Mouse (Mus musculus) forebrain, embryonic 16.5 days (tissue): Measurements from ENCODE around the gene Cfap77. TPM values are rescaled to one million over a fixed set of nuclear protein-coding genes. Genes with fewer than 3 reads are reported as not detected.

Experiments used
- ATAC-seq: fragments of 200-750 bp; cut with Nextera tagmentation; 2 replicates; pipeline ENCODE4 v1.8.0; 2017; ENCODE audit warnings: mild to moderate bottlenecking, moderate library complexity
- H3K27ac ChIP-seq: fragments of 300-500 bp; sonication (generic); 2 replicates; pipeline ENCODE4 v1.5.1; 2014; ENCODE audit warnings: low read length, control low read depth
- H3K27me3 ChIP-seq: fragments of 300-500 bp; sonication (generic); replicated peaks from 2 replicates; pipeline ENCODE4 v1.6.1; 2014; ENCODE audit warnings: low read length; ENCODE audit not compliant: control insufficient read depth, insufficient read depth
- H3K36me3 ChIP-seq: fragments of 300-500 bp; sonication (generic); 2 replicates; pipeline ENCODE4 v1.6.1; 2014; ENCODE audit not compliant: control insufficient read depth, insufficient read depth
- H3K4me1 ChIP-seq: fragments of 300-500 bp; sonication (generic); replicated peaks from 2 replicates; pipeline ENCODE4 v1.6.1; 2014; ENCODE audit warnings: low read length; ENCODE audit not compliant: control insufficient read depth, insufficient read depth
- H3K4me2 ChIP-seq: fragments of 300-500 bp; sonication (generic); 2 replicates; pipeline ENCODE4 v1.6.1; 2014; ENCODE audit warnings: mild to moderate bottlenecking, low read length, control low read depth
- H3K4me3 ChIP-seq: fragments of 300-500 bp; sonication (generic); replicated peaks from 2 replicates; pipeline ENCODE4 v1.5.1; 2014; ENCODE audit warnings: mild to moderate bottlenecking, low read length, control low read depth
- H3K9ac ChIP-seq: fragments of 300-500 bp; sonication (generic); replicated peaks from 2 replicates; pipeline ENCODE4 v1.6.1; 2014; ENCODE audit warnings: low read depth, low read length, control low read depth
- H3K9me3 ChIP-seq: fragments of 300-500 bp; sonication (generic); 2 replicates; pipeline ENCODE4 v1.6.1; 2016; ENCODE audit warnings: low read length; ENCODE audit not compliant: control insufficient read depth
- WGBS: fragments of 180-500 bp; shearing (Covaris S2); extraction: QIAGEN DNeasy Blood & Tissue Kit; methylation state at CpG from one replicate; pipeline ENCODE4 v1.1.7; 2014; 5-methylcytosine and 5-hydroxymethylcytosine counted together
- polyA plus RNA-seq: library from polyadenylated mRNA; unstranded; fragments of >200 nt; fragmentation: Nextera tagmentation; extraction: Ambion mirVana; gene quantifications from 2 replicates; pipeline ENCODE4 v1.2.1, GENCODE M21; 2015

Cfap77 gene
- polyA plus RNA-seq, 1 experiment from 2014 or later, result 0.20 TPM

DNA sequence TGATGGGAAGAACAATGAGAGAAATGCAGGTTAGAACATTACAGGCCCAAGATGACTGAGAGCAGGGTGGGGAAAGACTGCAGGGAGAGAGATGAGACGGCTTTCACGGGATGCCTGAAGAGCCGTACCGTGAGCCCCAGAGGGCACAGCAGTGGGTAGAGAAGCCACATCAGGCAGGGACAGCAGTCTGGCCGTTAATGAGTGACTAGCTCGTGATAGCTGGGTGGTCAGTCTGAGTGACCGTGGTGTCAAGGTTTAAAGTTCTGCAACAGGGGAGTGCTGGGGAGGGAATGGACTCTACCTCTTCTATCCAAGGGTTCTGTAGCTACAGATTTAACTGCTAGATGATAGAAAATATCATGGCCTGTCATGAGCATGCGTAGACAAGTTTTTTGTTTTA, 19.2 kb downstream of the Cfap77 start:
- 47% methylated on average over 8 of the region's 8 CpGs for WGBS
- Histone ChIP-seq H3K27me3 (peaks cover 61% of the 10 kb centered on the region), H3K9ac (no peak overlapping the region), H3K27ac (no peak overlapping the region), H3K4me3 (no peak overlapping the region), H3K4me2 (no peak overlapping the region), H3K4me1 (no peaks in the 10 kb centered on the region; the same call in 1 of the 2 replicates), H3K9me3 (no peaks in the 10 kb centered on the region), H3K36me3 (no peaks in the 10 kb centered on the region)
- ATAC-seq, result no peak

DNA sequence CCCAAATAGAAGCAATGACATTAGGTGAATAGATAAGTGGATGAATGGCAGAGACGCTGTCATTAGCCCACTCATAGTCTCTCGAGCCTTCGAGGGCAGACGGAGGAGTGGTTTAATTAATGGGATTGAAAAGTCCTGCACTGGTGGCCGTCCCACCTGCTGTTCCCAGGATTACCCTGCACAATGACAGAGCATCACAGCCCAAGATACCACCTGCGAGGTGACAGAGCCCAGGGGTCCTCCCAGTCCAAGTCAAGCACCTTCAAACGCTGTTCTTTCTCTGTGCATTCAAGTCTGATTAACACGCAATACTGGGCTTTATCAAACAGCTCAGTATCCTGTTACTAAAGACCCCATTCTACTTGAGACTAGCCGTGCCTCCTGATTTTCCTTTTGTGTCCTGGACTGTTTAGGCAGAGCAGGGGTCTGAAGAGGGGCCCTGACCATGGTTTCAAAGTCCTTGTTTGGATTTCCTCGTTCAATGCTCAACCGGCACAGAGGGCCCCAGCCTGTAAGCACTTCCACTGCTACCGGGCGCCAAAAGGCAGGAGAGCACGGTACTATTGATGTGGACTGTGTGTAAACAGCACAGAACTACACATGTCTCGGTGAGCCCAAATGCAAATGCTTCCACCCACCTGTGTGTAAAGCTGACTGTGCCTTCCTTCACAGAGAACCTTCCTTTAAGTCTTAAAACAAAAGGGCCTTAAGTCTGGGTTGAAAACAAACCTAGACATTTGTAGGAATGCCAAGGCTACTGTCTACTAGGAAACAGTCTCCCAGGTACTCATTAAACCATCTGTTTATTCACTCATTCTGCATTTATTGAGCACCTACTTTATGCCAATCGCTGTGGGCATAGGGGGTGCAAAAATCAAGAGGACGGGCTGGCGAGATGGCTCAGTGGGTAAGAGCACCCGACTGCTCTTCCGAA, 20.1 kb downstream of the Cfap77 start:
- no peak overlapping the region for H3K4me2 ChIP-seq
- no peak overlapping the region for H3K4me3 ChIP-seq
- H3K36me3 ChIP-seq, result no peaks in the 10 kb centered on the region
- H3K9me3 ChIP-seq, result no peaks in the 10 kb centered on the region
- no peak overlapping the region for H3K9ac ChIP-seq
- H3K4me1 ChIP-seq, result peaks cover 5% of the 10 kb centered on the region; the same call in 1 of the 2 replicates
- H3K27ac ChIP-seq, result no peak overlapping the region
- 29% methylated on average over 20 of the region's 20 CpGs for WGBS
- ATAC-seq, result no peak
- peaks cover 55% of the 10 kb centered on the region for H3K27me3 ChIP-seq

DNA sequence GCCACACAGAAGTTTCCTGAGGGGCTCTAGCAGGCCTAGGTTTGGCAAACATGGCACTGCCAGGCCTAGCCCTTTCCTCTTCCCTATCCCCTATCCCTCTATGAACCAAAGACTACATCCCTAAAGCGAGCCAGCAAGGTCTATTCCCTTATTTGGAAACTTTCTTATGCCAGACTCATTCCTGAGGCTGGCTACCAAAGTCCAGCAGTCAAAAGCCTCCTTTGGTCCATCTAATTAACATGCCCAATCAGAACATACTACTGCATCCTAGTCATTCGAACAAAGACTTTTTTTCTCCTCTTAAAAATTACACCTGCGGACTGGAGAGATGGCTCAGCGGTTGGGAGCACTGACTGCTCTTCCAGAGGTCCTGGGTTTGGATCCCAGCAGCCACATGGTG, 22.9 kb downstream of the Cfap77 start:
- no peak for ATAC-seq
- peaks cover 40% of the 10 kb centered on the region for H3K27me3 ChIP-seq
- no peaks in the 10 kb centered on the region for H3K9me3 ChIP-seq
- H3K4me1 ChIP-seq, result peaks cover 6% of the 10 kb centered on the region; the same call in 1 of the 2 replicates
- no peak overlapping the region for H3K4me3 ChIP-seq
- no peaks in the 10 kb centered on the region for H3K36me3 ChIP-seq
- 81% methylated on average over 4 of the region's 4 CpGs for WGBS
- no peak overlapping the region for H3K9ac ChIP-seq
- no peak overlapping the region for H3K27ac ChIP-seq
- H3K4me2 ChIP-seq, result no peak overlapping the region

DNA sequence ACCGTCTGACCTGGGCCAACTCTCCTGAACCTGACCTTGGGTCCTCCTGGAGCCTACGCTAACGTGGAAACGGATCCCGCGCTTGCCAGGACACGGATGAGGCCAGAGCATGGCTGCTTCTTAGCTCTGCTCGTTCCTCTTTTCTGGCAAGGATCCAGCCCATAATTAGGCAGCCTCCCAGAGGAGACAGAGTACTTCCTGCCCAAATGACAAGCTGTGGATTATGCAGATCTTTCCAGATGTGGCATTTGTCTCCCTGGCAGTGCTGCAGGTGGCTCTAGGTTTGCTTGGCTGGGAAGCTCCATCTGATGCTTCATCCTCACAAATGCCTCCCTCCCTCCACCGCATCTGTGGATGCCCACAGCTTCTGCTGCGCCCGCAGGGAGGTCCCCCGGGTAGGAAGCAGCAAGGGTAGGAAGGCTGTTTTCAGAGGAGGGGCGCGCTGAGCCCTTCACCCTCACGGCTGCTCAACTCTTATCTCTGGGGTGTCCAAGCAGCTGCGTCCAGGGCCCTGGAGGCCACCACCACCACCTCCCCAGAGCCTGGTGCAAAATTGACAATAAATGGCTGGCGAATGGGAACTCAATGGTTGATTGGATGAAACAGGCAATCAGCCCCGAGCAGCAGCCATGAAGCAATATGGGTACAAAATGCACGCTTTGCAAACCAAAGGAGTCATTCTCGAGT, 24.7 kb downstream of the Cfap77 start:
- H3K36me3 ChIP-seq, result no peaks in the 10 kb centered on the region
- H3K4me2 ChIP-seq, result no peak overlapping the region
- peak; percentile 63 for ATAC-seq
- no peak overlapping the region for H3K27ac ChIP-seq
- WGBS, result 27% methylated on average over 20 of the region's 20 CpGs
- H3K27me3 ChIP-seq, result peaks cover 29% of the 10 kb centered on the region
- H3K4me3 ChIP-seq, result no peak overlapping the region
- H3K4me1 ChIP-seq, result peaks cover 6% of the 10 kb centered on the region; the same call in 1 of the 2 replicates
- no peaks in the 10 kb centered on the region for H3K9me3 ChIP-seq
- H3K9ac ChIP-seq, result no peak overlapping the region

DNA sequence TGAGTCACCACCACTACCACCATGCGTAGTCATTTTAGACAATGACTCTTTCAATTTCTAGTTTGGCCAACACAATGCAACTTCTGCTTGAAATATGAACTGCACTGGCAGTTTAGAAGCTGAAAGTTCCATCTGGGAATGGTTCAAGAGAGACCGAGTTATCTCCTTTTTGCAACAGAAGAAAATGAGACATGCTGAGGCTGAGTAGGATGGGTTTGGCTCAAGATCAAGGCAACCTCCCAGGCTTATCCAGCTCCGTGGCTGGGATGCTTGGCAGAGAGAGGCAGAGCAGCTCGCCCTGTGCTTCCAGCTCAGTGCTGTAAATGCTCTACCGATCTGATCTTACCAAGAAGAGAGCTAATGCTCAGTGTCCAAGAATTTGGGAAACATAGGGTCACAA, 29.6 kb downstream of the Cfap77 start:
- Histone ChIP-seq H3K4me1 (peaks cover 5% of the 10 kb centered on the region; the same call in 1 of the 2 replicates), H3K4me3 (no peak overlapping the region), H3K9me3 (no peaks in the 10 kb centered on the region), H3K27ac (no peak overlapping the region), H3K4me2 (no peak overlapping the region), H3K36me3 (no peaks in the 10 kb centered on the region), H3K27me3 (peaks cover 11% of the 10 kb centered on the region), H3K9ac (no peak overlapping the region)
- WGBS, result 62% methylated on average over 5 of the region's 5 CpGs
- no peak for ATAC-seq

DNA sequence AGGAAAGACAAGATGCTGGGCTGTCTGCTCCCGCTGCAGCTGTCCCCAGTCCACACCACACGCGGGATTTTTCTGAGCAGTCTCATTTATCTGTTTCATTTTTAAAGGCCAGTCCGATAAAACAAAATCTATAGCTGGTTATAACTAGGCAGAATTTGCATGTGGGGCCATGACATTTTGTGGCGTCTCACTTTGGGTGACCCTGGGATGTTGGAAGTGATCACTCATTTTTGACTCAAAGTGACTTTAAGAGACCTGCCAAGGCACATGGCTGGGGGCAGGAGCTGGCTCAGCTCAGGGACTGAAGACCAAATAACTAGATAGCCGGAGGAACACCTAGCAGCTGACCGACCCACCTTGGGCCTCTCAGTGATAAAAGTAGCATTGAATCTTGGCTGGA, 31.9 kb downstream of the Cfap77 start:
- H3K9me3 ChIP-seq, result no peaks in the 10 kb centered on the region
- no peaks in the 10 kb centered on the region for H3K36me3 ChIP-seq
- WGBS, result 94% methylated on average over 7 of the region's 7 CpGs
- no peak overlapping the region for H3K9ac ChIP-seq
- no peak overlapping the region for H3K4me2 ChIP-seq
- no peaks in the 10 kb centered on the region for H3K4me1 ChIP-seq
- ATAC-seq, result no peak
- H3K27ac ChIP-seq, result no peak overlapping the region
- H3K27me3 ChIP-seq, result peaks cover 11% of the 10 kb centered on the region
- H3K4me3 ChIP-seq, result no peak overlapping the region

DNA sequence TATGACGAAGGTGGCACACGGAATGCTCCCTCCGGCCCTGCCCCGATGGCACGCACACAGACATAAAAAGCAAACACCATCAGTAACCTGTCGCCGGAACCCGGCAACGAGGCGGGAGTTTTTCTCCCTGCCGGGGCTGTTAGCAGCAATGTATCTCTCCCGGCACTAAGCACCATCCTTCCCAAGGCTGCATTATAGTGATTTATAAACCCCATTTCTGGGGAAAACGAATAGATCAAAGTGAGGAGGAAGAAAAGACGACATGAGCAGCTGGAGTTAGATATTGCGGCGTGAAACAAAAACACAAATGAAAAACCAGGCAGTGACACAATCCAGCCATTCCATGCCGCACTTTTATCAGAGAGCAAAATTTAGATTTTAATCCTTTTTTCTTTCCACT, 33.8 kb downstream of the Cfap77 start:
- WGBS, result 71% methylated on average over 17 of the region's 17 CpGs
- H3K4me1 ChIP-seq, result peaks cover 9% of the 10 kb centered on the region
- H3K4me2 ChIP-seq, result no peak overlapping the region
- peaks cover 11% of the 10 kb centered on the region for H3K27me3 ChIP-seq
- H3K9me3 ChIP-seq, result no peaks in the 10 kb centered on the region
- H3K4me3 ChIP-seq, result no peak overlapping the region
- no peak for ATAC-seq
- no peak overlapping the region for H3K9ac ChIP-seq
- H3K36me3 ChIP-seq, result no peaks in the 10 kb centered on the region
- H3K27ac ChIP-seq, result no peak overlapping the region

DNA sequence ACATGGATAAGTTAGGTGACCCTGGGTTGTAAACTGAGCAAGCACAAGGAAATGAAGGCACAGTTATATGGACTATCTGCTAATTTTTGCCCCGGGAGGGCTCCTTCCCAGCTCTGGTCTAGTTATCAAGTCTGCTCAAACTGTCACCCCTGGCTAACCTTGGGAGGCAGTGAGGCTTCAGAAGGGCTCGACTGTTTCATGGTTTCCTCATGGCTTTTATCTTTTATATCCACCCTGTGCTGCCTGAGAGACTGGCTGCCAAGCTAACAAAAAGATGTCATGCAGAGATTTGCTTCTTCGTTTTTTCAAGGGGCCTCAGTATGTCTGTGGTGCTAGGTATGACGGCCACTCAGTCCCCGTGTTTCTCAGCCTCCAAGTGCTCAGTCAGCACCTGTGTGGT, 36.2 kb downstream of the Cfap77 start:
- Histone ChIP-seq H3K9me3 (peaks cover 2% of the 10 kb centered on the region; the same call in 1 of the 2 replicates), H3K36me3 (no peaks in the 10 kb centered on the region), H3K4me3 (no peak overlapping the region), H3K9ac (no peak overlapping the region), H3K4me2 (no peak overlapping the region), H3K27ac (no peak overlapping the region), H3K27me3 (peaks cover 18% of the 10 kb centered on the region), H3K4me1 (peaks cover 9% of the 10 kb centered on the region)
- no peak for ATAC-seq
- 58% methylated on average over 5 of the region's 5 CpGs for WGBS
